Mouse (Mus musculus): Measurements from ENCODE around the gene Sympk.

DNA sequence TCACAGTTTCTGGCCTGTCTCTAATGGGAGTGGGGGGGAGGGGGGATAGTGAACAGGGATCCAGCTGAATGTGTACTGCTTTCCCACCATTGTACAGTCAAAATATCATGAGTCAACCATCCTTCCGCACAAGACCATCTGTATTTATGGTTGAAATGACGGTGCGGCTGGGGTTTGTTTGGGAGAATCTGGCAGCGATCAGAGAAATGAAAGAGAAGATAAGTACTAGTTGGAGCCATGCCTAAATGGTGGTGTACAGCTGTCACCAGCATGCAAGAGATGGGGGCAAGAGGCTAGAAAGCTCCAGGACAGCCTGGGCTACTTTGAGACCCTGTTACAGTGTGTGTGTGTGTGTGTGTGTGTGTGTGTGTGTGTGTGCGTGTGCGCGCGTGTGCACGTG lies 45.8 kb upstream of the Sympk start:
- no peak for TF ChIP-seq POLR2A (IDR thresholded peaks at IDR 0.05; ENCODE audit: insufficient read depth, low read depth, low read length)
- TF ChIP-seq CTCF (IDR thresholded peaks at IDR 0.05; ENCODE audit: insufficient read depth, low read depth, low read length) = no peak

Measured in olfactory bulb, adult 2 months (tissue).